Mouse (Mus musculus): ENCODE measurements around the gene Tamm41. TPM values are rescaled to one million over a fixed set of nuclear protein-coding genes. Genes with fewer than 3 reads are reported as not detected.

Tamm41 gene
- polyA plus RNA-seq, 1 experiment from 2014 or later, result 68.1 TPM

DNA sequence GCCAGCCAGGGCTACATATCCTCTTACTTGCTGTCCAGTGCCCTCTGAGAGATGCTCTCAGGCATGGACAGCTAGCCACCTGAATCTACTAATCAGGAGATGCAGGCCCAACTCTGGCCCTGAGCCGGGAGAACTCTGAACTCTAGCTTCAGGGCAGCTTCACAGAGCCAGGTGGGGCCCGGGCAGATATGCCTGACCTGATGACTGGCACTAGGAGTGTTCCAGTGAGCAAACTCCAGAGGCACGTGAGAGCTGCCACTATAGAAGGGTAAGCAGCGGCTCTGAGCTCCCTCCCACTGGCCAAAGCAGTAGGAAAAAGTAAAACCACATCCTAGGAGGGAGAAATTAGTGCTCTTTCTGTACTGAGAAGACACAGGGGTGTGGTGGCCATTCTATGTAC lies 24.1 kb downstream of the Tamm41 start:
- peaks cover 57% of the 10 kb centered on the region for H3K36me3 ChIP-seq
- H3K4me1 ChIP-seq, result peaks cover 4% of the 10 kb centered on the region; the same call in 1 of the 2 replicates
- no peaks in the 10 kb centered on the region for H3K9me3 ChIP-seq
- H3K27me3 ChIP-seq, result no peaks in the 10 kb centered on the region
- H3K27ac ChIP-seq, result no peak overlapping the region
- no peak overlapping the region for H3K4me3 ChIP-seq
- no peak overlapping the region for H3K4me2 ChIP-seq (replicated peaks)
- ATAC-seq (ENCODE audit: insufficient number of reproducible peaks, insufficient read depth, low FRiP score, low TSS enrichment), result no peak
- 90% methylated on average over 4 of the region's 4 CpGs for whole genome bisulfite sequencing
- H3K9ac ChIP-seq, result no peak overlapping the region

DNA sequence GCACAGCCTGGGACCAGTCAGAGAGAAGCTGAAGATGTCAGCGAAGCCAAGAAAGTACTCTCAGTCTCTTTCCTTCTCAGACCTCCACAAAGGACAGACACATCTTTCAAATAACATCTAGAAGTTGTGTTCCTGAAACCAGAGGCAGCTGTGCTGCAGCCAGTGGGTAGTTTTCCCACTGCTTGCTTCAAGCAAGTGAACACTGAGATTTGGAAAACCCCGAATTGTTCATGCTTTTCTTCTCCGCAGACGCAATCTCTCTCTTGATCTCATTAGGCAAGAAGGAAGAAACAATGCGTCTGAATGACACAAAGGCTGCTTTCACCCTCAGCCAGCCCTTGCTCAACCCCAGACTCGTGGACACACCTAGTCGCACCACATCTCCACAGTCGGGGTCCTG lies 25.9 kb downstream of the Tamm41 start:
- H3K27me3 ChIP-seq, result no peaks in the 10 kb centered on the region
- H3K36me3 ChIP-seq, result peaks cover 52% of the 10 kb centered on the region
- H3K4me3 ChIP-seq, result no peak overlapping the region
- ATAC-seq (ENCODE audit: insufficient number of reproducible peaks, insufficient read depth, low FRiP score, low TSS enrichment), result no peak
- H3K4me2 ChIP-seq (replicated peaks), result no peak overlapping the region
- peaks cover 13% of the 10 kb centered on the region; the same call in 1 of the 2 replicates for H3K4me1 ChIP-seq
- WGBS, result 66% methylated on average over 8 of the region's 8 CpGs
- no peak overlapping the region for H3K9ac ChIP-seq
- no peak overlapping the region for H3K27ac ChIP-seq
- H3K9me3 ChIP-seq, result no peaks in the 10 kb centered on the region

DNA sequence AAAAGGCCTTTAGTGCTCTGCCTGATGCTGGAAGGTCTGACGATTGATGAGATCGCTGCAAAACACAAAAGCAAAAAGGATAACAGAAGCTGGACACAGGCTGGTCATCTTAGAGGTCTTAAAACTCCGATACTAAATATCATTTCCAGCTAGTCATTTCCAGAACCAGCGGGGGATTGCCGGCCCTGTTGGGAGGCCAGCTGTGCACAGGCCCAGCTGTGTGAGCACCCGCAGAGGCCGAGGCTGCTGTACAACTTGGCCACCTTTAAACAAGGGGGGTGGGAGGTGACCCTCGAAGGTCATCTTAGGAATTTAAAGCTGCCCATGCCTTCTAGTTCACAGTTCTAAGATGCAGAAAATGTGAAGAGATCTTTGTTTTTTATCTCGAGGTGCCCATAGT lies 26.9 kb downstream of the Tamm41 start:
- peaks cover 46% of the 10 kb centered on the region for H3K36me3 ChIP-seq
- no peak overlapping the region for H3K27ac ChIP-seq
- peaks cover 13% of the 10 kb centered on the region; the same call in 1 of the 2 replicates for H3K4me1 ChIP-seq
- no peaks in the 10 kb centered on the region for H3K9me3 ChIP-seq
- WGBS, result 73% methylated on average over 9 of the region's 9 CpGs
- ATAC-seq (ENCODE audit: insufficient number of reproducible peaks, insufficient read depth, low FRiP score, low TSS enrichment), result no peak
- H3K4me3 ChIP-seq, result no peak overlapping the region
- H3K4me2 ChIP-seq (replicated peaks), result no peak overlapping the region
- H3K9ac ChIP-seq, result no peak overlapping the region
- H3K27me3 ChIP-seq, result no peaks in the 10 kb centered on the region

DNA sequence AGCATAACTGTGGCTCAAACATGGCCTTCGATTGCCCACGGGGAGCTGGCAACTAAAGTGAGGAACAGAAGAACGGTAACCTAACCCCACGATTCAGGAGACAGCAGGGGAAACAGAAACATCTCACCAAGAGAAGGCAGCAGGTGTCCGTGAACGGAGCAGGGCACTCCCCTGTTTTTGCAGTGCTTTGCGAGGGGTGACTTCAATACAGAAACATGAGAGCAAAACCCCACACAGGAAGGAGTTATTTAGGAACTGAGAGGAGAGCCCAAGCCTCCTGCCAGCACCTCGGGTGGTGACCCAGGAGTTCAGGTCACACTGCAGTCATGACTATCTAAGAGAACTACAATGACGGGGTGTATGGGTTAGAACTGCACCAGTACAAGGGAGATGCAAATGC lies 27.4 kb downstream of the Tamm41 start:
- ATAC-seq (ENCODE audit: insufficient number of reproducible peaks, insufficient read depth, low FRiP score, low TSS enrichment), result no peak
- Histone ChIP-seq H3K9me3 (no peaks in the 10 kb centered on the region), H3K36me3 (peaks cover 41% of the 10 kb centered on the region), H3K27me3 (no peaks in the 10 kb centered on the region), H3K9ac (no peak overlapping the region), H3K4me1 (peaks cover 13% of the 10 kb centered on the region; the same call in 1 of the 2 replicates), H3K4me3 (no peak overlapping the region), H3K4me2 (replicated peaks) (no peak overlapping the region), H3K27ac (no peak overlapping the region)
- 72% methylated on average over 9 of the region's 9 CpGs for WGBS

DNA sequence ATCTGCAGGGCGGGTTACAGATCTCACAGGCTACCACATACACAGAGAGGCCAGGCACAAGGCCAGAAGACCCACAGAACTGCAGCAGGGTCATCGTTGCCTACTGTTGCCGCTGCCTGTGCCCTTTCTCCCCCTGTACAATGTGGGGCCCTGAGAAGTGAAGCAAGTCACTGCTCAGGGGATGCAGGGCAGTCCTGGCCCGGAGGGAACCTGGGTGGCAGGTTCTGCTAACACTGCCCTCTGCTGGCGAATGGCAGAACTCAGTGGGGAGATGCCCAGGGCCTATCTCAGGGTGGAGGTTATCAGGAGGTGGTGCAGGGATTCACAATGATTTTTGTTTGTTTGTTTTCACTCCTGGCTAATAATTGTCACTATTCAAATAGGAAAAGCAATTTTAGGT lies 29.9 kb downstream of the Tamm41 start:
- ATAC-seq (ENCODE audit: insufficient number of reproducible peaks, insufficient read depth, low FRiP score, low TSS enrichment), result no peak
- Histone ChIP-seq H3K4me1 (peaks cover 13% of the 10 kb centered on the region; the same call in 1 of the 2 replicates), H3K36me3 (peaks cover 29% of the 10 kb centered on the region), H3K9ac (no peak overlapping the region), H3K9me3 (no peaks in the 10 kb centered on the region), H3K4me3 (no peak overlapping the region), H3K27me3 (no peaks in the 10 kb centered on the region), H3K4me2 (replicated peaks) (no peak overlapping the region), H3K27ac (peak overlapping the region; percentile 37; the same call in 1 of the 2 replicates)
- 27% methylated on average over 5 of the region's 5 CpGs for WGBS

DNA sequence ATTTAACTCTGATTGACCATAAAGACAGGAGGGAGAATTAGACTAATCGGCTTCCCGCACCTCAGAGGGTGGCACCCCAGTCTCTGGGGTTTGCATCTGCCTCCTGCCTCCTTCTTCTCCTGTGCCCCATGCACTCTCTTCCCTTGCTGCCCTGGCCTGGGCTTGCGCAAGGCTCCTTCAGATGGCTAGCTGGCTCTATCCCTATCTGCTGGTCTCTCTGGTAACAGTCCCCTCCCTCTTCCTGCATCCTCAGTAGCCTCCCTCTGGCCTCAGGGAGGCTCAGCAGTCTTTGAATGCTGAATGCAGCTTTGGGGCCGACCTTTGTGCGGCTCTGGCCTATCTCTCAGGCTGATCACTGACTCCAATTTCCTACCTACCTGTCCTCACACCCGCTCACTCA lies 30.7 kb downstream of the Tamm41 start:
- Histone ChIP-seq H3K9ac (no peak overlapping the region), H3K36me3 (peaks cover 27% of the 10 kb centered on the region)
- WGBS, result 50% methylated on average over 6 of the region's 6 CpGs

DNA sequence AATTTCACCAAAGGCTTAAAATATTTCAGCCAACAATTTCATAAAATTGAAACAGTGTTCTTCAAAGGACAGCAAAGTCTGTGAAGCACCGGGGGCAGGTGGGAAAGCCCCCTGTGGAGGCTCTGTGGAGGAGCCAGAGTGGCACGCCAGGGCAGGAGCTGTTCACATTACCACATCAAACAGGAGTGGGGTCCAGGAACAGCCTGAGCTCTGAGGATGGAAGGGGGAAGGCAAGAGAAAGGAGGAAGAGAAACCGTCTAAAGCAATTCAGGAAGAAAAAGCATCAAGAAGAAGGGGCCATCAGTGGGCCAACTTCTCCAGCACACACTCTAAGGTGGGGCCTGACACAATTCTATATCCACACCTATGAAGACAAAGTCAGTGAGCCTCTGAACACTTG lies 31.6 kb downstream of the Tamm41 start:
- Histone ChIP-seq H3K4me2 (replicated peaks) (no peak overlapping the region), H3K27me3 (no peaks in the 10 kb centered on the region), H3K4me1 (peaks cover 9% of the 10 kb centered on the region; the same call in 1 of the 2 replicates), H3K9ac (no peak overlapping the region), H3K4me3 (no peak overlapping the region), H3K9me3 (no peaks in the 10 kb centered on the region), H3K36me3 (peaks cover 22% of the 10 kb centered on the region), H3K27ac (no peak overlapping the region)
- 63% methylated on average over 3 of the region's 3 CpGs for WGBS
- no peak for ATAC-seq (ENCODE audit: insufficient number of reproducible peaks, insufficient read depth, low FRiP score, low TSS enrichment)

More for the DNA sequence above, 30.7 kb downstream of the Tamm41 start:
- no peak for ATAC-seq (ENCODE audit: insufficient number of reproducible peaks, insufficient read depth, low FRiP score, low TSS enrichment)
- no peak overlapping the region for H3K4me2 ChIP-seq (replicated peaks)
- peaks cover 10% of the 10 kb centered on the region; the same call in 1 of the 2 replicates for H3K4me1 ChIP-seq
- H3K27me3 ChIP-seq, result no peaks in the 10 kb centered on the region
- H3K9me3 ChIP-seq, result no peaks in the 10 kb centered on the region
- no peak overlapping the region for H3K4me3 ChIP-seq
- peak overlapping the region; percentile 37; the same call in 1 of the 2 replicates for H3K27ac ChIP-seq

DNA sequence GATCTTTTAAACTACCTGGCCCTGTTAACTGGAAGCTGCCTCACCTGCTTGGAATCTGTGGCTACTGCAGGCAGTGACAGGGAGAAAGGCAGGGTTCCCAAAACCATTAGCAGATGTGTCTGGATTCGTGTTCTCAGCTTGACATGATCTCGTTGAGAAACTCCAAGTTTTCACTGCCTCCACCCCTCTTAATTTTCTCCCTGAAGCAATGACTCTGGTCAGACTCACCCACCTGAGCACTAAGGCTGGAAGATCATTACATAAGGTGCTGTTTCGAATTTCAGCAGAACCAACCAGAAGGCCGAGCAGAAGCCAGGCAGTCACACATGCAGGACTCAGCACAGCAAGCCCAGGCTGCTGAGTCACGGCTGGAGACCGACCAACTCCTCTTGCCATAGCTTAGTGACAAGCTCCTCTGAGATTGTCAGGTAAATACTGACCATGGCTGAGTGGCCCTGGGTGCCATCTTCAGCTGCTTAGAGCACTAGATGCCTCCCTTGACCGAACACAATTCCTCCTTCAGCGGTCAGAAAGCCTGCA lies 32.3 kb downstream of the Tamm41 start:
- WGBS, result 79% methylated on average over 8 of the region's 8 CpGs
- no peak overlapping the region for H3K4me2 ChIP-seq (replicated peaks)
- H3K4me1 ChIP-seq, result peaks cover 9% of the 10 kb centered on the region; the same call in 1 of the 2 replicates
- ATAC-seq (ENCODE audit: insufficient number of reproducible peaks, insufficient read depth, low FRiP score, low TSS enrichment), result no peak
- H3K9me3 ChIP-seq, result no peaks in the 10 kb centered on the region
- H3K36me3 ChIP-seq, result peaks cover 20% of the 10 kb centered on the region
- no peak overlapping the region for H3K27ac ChIP-seq
- H3K4me3 ChIP-seq, result no peak overlapping the region
- H3K27me3 ChIP-seq, result no peaks in the 10 kb centered on the region
- H3K9ac ChIP-seq, result no peak overlapping the region

DNA sequence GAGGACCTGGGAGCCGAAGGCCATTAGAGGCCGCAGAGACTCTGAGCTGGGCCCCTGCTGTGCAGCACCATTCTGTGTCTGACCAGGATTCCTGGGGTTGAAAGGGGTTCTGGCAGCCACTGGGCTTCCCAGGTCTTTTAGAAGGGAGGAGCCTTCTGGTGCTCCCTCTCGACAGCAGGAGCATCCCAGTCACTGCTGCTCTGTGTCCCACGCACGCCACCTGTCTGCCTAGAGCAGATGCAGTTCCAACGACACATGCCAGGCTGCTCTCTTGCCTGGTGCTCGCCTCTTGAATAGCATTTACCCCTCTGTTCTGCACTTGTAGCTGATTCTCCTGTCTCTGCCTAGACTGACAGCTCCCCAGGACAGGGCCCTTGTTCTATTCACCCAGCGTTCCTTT lies 33.0 kb downstream of the Tamm41 start:
- H3K4me3 ChIP-seq, result no peak overlapping the region
- WGBS, result 84% methylated on average over 8 of the region's 8 CpGs
- no peak for ATAC-seq (ENCODE audit: insufficient number of reproducible peaks, insufficient read depth, low FRiP score, low TSS enrichment)

DNA sequence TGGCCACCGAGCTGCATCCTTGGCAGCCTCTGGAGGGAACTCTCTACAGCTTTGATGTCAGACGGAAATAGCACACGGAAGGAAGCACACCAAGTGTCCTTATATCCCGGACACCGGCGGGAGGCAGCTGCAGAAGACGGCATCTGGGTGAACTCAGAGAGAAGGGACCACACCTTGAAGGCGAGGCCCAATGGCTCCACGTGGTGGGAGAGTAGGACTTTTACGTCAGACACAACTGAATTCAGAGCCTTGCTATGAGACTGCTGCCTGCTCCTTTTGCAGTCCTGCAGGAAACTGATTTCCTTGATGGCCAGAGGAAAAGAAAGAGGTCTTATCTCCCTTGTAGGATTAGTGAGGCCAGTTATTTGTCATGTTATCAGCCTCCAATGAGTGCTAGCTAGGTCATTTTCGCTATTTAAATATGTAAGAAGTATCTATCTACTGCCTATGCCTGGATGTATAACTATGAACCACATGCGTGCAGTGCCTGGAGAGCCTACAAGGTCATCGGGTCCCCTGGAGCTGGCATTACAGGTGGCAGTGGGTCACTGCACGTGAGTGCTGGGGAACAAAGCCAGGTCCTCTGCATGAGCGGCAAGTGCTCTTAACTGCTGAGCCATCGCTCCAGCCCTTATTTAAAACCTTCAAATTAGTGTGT lies 39.2 kb downstream of the Tamm41 start:
- no peak overlapping the region for H3K4me2 ChIP-seq (replicated peaks)
- no peak for ATAC-seq (ENCODE audit: insufficient number of reproducible peaks, insufficient read depth, low FRiP score, low TSS enrichment)
- peaks cover 12% of the 10 kb centered on the region; the same call in 1 of the 2 replicates for H3K36me3 ChIP-seq
- no peak overlapping the region for H3K4me3 ChIP-seq
- WGBS, result 83% methylated on average over 16 of the region's 16 CpGs
- no peak overlapping the region for H3K27ac ChIP-seq
- H3K9ac ChIP-seq, result no peak overlapping the region
- H3K9me3 ChIP-seq, result no peaks in the 10 kb centered on the region
- peaks cover 5% of the 10 kb centered on the region; the same call in 1 of the 2 replicates for H3K4me1 ChIP-seq
- no peaks in the 10 kb centered on the region for H3K27me3 ChIP-seq

More for the DNA sequence above, 33.0 kb downstream of the Tamm41 start:
- Histone ChIP-seq H3K9me3 (no peaks in the 10 kb centered on the region), H3K9ac (no peak overlapping the region), H3K36me3 (peaks cover 22% of the 10 kb centered on the region), H3K4me2 (replicated peaks) (no peak overlapping the region), H3K27ac (no peak overlapping the region), H3K27me3 (no peaks in the 10 kb centered on the region), H3K4me1 (peaks cover 9% of the 10 kb centered on the region; the same call in 1 of the 2 replicates)

DNA sequence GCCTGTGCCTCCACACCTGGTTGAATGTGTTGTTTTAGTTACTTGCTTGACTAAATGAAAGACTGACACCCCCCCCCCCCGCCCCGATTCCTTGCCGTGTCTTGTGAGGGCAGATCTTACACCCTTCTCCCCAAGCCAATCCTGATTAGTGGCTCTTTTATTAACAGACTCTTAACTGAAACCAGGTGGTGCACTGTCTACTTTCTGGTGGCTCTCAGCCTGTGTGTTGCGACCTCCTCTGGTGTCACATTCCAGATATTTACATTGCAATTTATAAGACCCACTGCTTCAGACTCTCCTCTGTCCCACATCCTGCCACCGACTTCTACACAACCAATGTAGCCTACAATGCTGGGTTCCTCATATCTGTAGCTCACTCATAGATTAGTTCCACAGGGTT lies 40.2 kb downstream of the Tamm41 start:
- Histone ChIP-seq H3K27me3 (no peaks in the 10 kb centered on the region), H3K36me3 (peaks cover 12% of the 10 kb centered on the region; the same call in 1 of the 2 replicates), H3K4me3 (no peak overlapping the region), H3K9ac (no peak overlapping the region), H3K27ac (0 out of 2 replicates have a peak overlapping the region, but pooled peaks have one; percentile 0), H3K9me3 (no peaks in the 10 kb centered on the region), H3K4me1 (peaks cover 5% of the 10 kb centered on the region; the same call in 1 of the 2 replicates), H3K4me2 (replicated peaks) (no peak overlapping the region)
- no peak; the same call in 1 of the 2 replicates for ATAC-seq (ENCODE audit: insufficient number of reproducible peaks, insufficient read depth, low FRiP score, low TSS enrichment)
- 7% methylated on average over 5 of the region's 5 CpGs for WGBS

DNA sequence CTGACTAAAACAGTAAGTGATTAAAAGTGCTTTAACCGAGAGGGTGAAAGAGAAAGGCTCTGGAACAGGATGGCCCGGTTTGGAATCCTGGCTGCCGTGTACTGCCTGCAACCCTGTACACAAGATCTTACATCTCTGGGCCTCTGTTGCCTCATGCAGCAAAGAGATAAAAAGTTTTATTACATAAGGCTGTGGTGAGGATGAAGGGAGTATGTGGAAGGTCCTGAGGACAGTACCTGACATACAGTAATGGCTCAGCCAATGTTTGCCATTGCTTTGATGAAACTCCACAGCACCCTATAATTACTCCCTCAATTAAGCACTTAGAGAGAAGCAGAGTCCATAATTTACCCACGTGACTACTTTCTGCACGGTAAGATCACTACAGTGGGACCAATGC lies 40.8 kb downstream of the Tamm41 start:
- Histone ChIP-seq H3K4me3 (no peak overlapping the region), H3K9ac (no peak overlapping the region), H3K4me1 (peaks cover 5% of the 10 kb centered on the region; the same call in 1 of the 2 replicates), H3K9me3 (no peaks in the 10 kb centered on the region), H3K27me3 (no peaks in the 10 kb centered on the region), H3K36me3 (peaks cover 12% of the 10 kb centered on the region; the same call in 1 of the 2 replicates), H3K4me2 (replicated peaks) (no peak overlapping the region), H3K27ac (no peak overlapping the region)
- 53% methylated on average over 5 of the region's 5 CpGs for WGBS
- no peak for ATAC-seq (ENCODE audit: insufficient number of reproducible peaks, insufficient read depth, low FRiP score, low TSS enrichment)
